ENCODE assay signal across 8 mouse cellular contexts in genomic region chr2:151008939-151009509, GRCm38 (mm10). TPM values are rescaled to one million over a fixed set of nuclear protein-coding genes. Genes with fewer than 3 reads are reported as not detected.
DNase-seq lines count a peak whose midpoint lies in the region; ATAC-seq and TF ChIP-seq lines count a peak whose summit lies in the region.

No protein-coding gene starts in this region.

- no peaks in the 10 kb centered on the region for H3K36me3 ChIP-seq in heart, embryonic 14.5 days (ENCODE audit: control insufficient read depth, insufficient read depth, low read length)
- H3K36me3 ChIP-seq in liver, embryonic 13.5 days, result no peaks in the 10 kb centered on the region
- no peaks in the 10 kb centered on the region for H3K36me3 ChIP-seq in neural tube, embryonic 12.5 days
- no peaks in the 10 kb centered on the region for H3K36me3 ChIP-seq in testis, adult 2 months (ENCODE audit: control insufficient read depth, insufficient read depth, low read length)

- peak; percentile 60 for ATAC-seq in CD4-positive, CD25-positive, alpha-beta regulatory T cell, adult 4 months
- ATAC-seq in heart, embryonic 14.5 days (ENCODE audit: insufficient number of reproducible peaks, insufficient read depth, low FRiP score, low read depth), result peak; percentile 90
- ATAC-seq in liver, embryonic 13.5 days (ENCODE audit: low read depth), result peak; percentile 87
- ATAC-seq in neural tube, embryonic 12.5 days (ENCODE audit: low FRiP score, low read depth), result peak; percentile 95

- peak overlapping the region; percentile 96 for H3K4me2 ChIP-seq in heart, embryonic 14.5 days (ENCODE audit: low read length)
- H3K4me2 ChIP-seq in liver, embryonic 13.5 days, result peak overlapping the region; percentile 91
- H3K4me2 ChIP-seq in neural tube, embryonic 12.5 days (replicated peaks), result peak overlapping the region; percentile 88

- no peak for TF ChIP-seq CTCF in brain, embryonic 14.5 days (IDR thresholded peaks at IDR 0.05; ENCODE audit: borderline replicate concordance, extremely low read depth, insufficient read depth, insufficient read length)
- no peak for TF ChIP-seq CTCF in embryonic fibroblast, embryonic 13.5 days (IDR thresholded peaks at IDR 0.05; ENCODE audit: borderline replicate concordance, insufficient read depth, low read length)
- TF ChIP-seq CTCF in testis, adult 2 months (IDR thresholded peaks at IDR 0.05; ENCODE audit: control insufficient read depth, insufficient read depth, insufficient replicate concordance, low read depth, low read length), result no peak

- peak; percentile 81 for TF ChIP-seq POLR2A in brain, embryonic 14.5 days (IDR thresholded peaks at IDR 0.05; ENCODE audit: borderline replicate concordance, extremely low read depth, insufficient read depth, insufficient read length, poor library complexity, severe bottlenecking)
- TF ChIP-seq POLR2A in embryonic fibroblast, embryonic 13.5 days (IDR thresholded peaks at IDR 0.05; ENCODE audit: low read depth, low read length), result peak; percentile 71
- TF ChIP-seq POLR2A in testis, adult 2 months (IDR thresholded peaks at IDR 0.05; ENCODE audit: control insufficient read depth, low read depth, low read length), result peak; percentile 80

- H3K27ac ChIP-seq in embryonic fibroblast, embryonic 13.5 days (ENCODE audit: insufficient read depth, low read length), result no peak overlapping the region
- H3K27ac ChIP-seq in heart, embryonic 14.5 days (replicated peaks in 1 of 2; ENCODE audit: control insufficient read depth in 1 of 2, insufficient read depth in 1 of 2, low read depth in 2 of 2, low read length in 2 of 2), result peak overlapping the region; percentile 10 to 41; a peak in 3 of 4 replicates
- peak overlapping the region; percentile 93 for H3K27ac ChIP-seq in liver, embryonic 13.5 days
- peak overlapping the region; percentile 22; the same call in 1 of the 2 replicates for H3K27ac ChIP-seq in neural tube, embryonic 12.5 days
- H3K27ac ChIP-seq in testis, adult 2 months (ENCODE audit: control insufficient read depth, insufficient read depth, low read depth, low read length), result peak overlapping the region; percentile 82

- H3K9ac ChIP-seq in heart, embryonic 14.5 days (ENCODE audit: low read length), result peak overlapping the region; percentile 77
- peak overlapping the region; percentile 97 for H3K9ac ChIP-seq in liver, embryonic 13.5 days
- H3K9ac ChIP-seq in neural tube, embryonic 12.5 days, result peak overlapping the region; percentile 85

- H3K27me3 ChIP-seq in heart, embryonic 14.5 days (ENCODE audit: control insufficient read depth, insufficient read depth, low read length), result no peaks in the 10 kb centered on the region
- H3K27me3 ChIP-seq in liver, embryonic 13.5 days, result no peaks in the 10 kb centered on the region
- H3K27me3 ChIP-seq in neural tube, embryonic 12.5 days (replicated peaks), result no peaks in the 10 kb centered on the region
- H3K27me3 ChIP-seq in testis, adult 2 months (ENCODE audit: control insufficient read depth, insufficient read depth, low read length), result no peaks in the 10 kb centered on the region

- H3K4me3 ChIP-seq in embryonic fibroblast, embryonic 13.5 days (ENCODE audit: insufficient read depth, low read length), result peak overlapping the region; percentile 75
- peak overlapping the region; percentile 62 to 97 for H3K4me3 ChIP-seq in heart, embryonic 14.5 days (ENCODE audit: control insufficient read depth in 1 of 2, insufficient read depth in 1 of 2, low read depth in 1 of 2, low read length in 2 of 2)
- peak overlapping the region; percentile 94 for H3K4me3 ChIP-seq in liver, embryonic 13.5 days (replicated peaks)
- H3K4me3 ChIP-seq in neural tube, embryonic 12.5 days, result peak overlapping the region; percentile 71
- peak overlapping the region; percentile 93 for H3K4me3 ChIP-seq in testis, adult 2 months (ENCODE audit: control insufficient read depth, low read depth, low read length)

- DNase-seq in brain, embryonic 14.5 days (ENCODE audit: low read depth), result peak; percentile 90
- DNase-seq in kidney, postnatal 10 days, result peak; percentile 89
- peak; percentile 87 for DNase-seq in liver, embryonic 13.5 days

- H3K4me1 ChIP-seq in embryonic fibroblast, embryonic 13.5 days (ENCODE audit: control insufficient read depth, insufficient read depth, low read length), result peaks cover 14% of the 10 kb centered on the region
- H3K4me1 ChIP-seq in heart, embryonic 14.5 days (ENCODE audit: control insufficient read depth in 2 of 2, insufficient read depth in 2 of 2, low read length in 2 of 2), result peaks cover 9 to 13% of the 10 kb centered on the region in 2 experiments
- peaks cover 71% of the 10 kb centered on the region for H3K4me1 ChIP-seq in liver, embryonic 13.5 days (replicated peaks)
- H3K4me1 ChIP-seq in neural tube, embryonic 12.5 days, result peaks cover 13% of the 10 kb centered on the region; the same call in 1 of the 2 replicates
- H3K4me1 ChIP-seq in testis, adult 2 months (ENCODE audit: control insufficient read depth, insufficient read depth, low read length), result peaks cover 7% of the 10 kb centered on the region

- under 1% methylated on average over 55 of the region's 57 CpGs for WGBS in heart, embryonic 14.5 days
- WGBS in liver, embryonic 13.5 days (ENCODE audit: insufficient replicate concordance), result under 1% methylated on average over 57 of the region's 57 CpGs
- WGBS in neural tube, embryonic 12.5 days, result under 1% methylated on average over 57 of the region's 57 CpGs

- no peaks in the 10 kb centered on the region for H3K9me3 ChIP-seq in heart, embryonic 14.5 days (ENCODE audit: control insufficient read depth, low read length)
- H3K9me3 ChIP-seq in liver, embryonic 13.5 days (replicated peaks), result no peaks in the 10 kb centered on the region
- no peaks in the 10 kb centered on the region for H3K9me3 ChIP-seq in neural tube, embryonic 12.5 days

RNA-seq across cellular contexts. Expression of gene Ninl, which starts 30.2 kb away (rescaled TPM):
- polyA plus RNA-seq in CD4-positive, CD25-positive, alpha-beta regulatory T cell, adult 4 months (2017; shearing (Covaris generic)), result under 1 TPM; 0.23 to 0.37 TPM
- polyA plus RNA-seq in brain, embryonic 14.5 days (2012; rRNA removed), result 11.2 and 16.4 TPM in 2 replicates
- polyA plus RNA-seq in embryonic fibroblast, embryonic 13.5 days (2011; ENCODE audit: insufficient read length, low read depth, missing spikeins), result 7.3 and 9.2 TPM in 2 replicates
- polyA plus RNA-seq in heart, embryonic 14.5 days (2014; fragmentation: Nextera tagmentation; extraction: Ambion mirVana), result 4.0 and 5.8 TPM in 2 replicates
- 10.6 and 14.2 TPM in 2 replicates for polyA plus RNA-seq in liver, embryonic 13.5 days (2015; fragmentation: Nextera tagmentation; extraction: Ambion mirVana)
- polyA plus RNA-seq in neural tube, embryonic 12.5 days (2016; fragmentation: Nextera tagmentation; extraction: Ambion mirVana), result 13.3 and 13.6 TPM in 2 replicates
- 19.7 and 20.2 TPM in 2 replicates for polyA plus RNA-seq in testis, adult 2 months (2012; rRNA removed)

RNA-seq across cellular contexts. Expression of gene Nanp, which starts 30.2 kb away (rescaled TPM):
- polyA plus RNA-seq in CD4-positive, CD25-positive, alpha-beta regulatory T cell, adult 4 months (2017; shearing (Covaris generic)), result 10 to 100 TPM; 28.1 to 30.3 TPM
- polyA plus RNA-seq in brain, embryonic 14.5 days (2012; rRNA removed), result 12.7 and 14.0 TPM in 2 replicates
- 11.3 and 15.5 TPM in 2 replicates for polyA plus RNA-seq in embryonic fibroblast, embryonic 13.5 days (2011; ENCODE audit: insufficient read length, low read depth, missing spikeins)
- 18.2 and 19.2 TPM in 2 replicates for polyA plus RNA-seq in heart, embryonic 14.5 days (2014; fragmentation: Nextera tagmentation; extraction: Ambion mirVana)
- 76.2 and 88.7 TPM in 2 replicates for polyA plus RNA-seq in liver, embryonic 13.5 days (2015; fragmentation: Nextera tagmentation; extraction: Ambion mirVana)
- polyA plus RNA-seq in neural tube, embryonic 12.5 days (2016; fragmentation: Nextera tagmentation; extraction: Ambion mirVana), result 35.2 and 39.9 TPM in 2 replicates
- polyA plus RNA-seq in testis, adult 2 months (2012; rRNA removed), result 0.81 and 1.4 TPM in 2 replicates
